Mouse (Mus musculus) R1 (cell line): Measurements from ENCODE around the gene Spata17.

Experiments
- DNase-seq: peaks from one replicate; pipeline ENCODE4 v3.0.0-alpha.2; 2018; ENCODE audit warnings: low read depth, low spot score

Spata17 gene

DNA sequence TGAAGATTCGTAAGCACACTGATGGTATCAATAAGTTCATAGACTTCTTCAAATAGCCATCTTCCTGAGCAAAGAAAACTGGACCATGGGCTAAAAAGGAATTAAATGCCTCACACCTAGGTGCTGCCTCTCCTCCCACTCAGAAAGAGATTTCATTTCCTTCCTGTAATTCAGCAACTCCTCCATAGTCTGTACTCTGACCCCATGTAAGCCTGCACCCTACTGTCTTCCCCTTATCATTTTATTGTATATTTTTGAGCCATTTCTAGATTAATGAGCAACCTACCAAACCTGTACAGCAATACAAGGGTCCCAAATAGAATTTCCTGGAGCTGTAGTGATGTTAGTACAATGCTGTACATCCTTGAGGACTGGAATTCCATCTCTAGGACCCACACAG is 211.0 kb downstream of the Spata17 start:
- no peak for DNase-seq

DNA sequence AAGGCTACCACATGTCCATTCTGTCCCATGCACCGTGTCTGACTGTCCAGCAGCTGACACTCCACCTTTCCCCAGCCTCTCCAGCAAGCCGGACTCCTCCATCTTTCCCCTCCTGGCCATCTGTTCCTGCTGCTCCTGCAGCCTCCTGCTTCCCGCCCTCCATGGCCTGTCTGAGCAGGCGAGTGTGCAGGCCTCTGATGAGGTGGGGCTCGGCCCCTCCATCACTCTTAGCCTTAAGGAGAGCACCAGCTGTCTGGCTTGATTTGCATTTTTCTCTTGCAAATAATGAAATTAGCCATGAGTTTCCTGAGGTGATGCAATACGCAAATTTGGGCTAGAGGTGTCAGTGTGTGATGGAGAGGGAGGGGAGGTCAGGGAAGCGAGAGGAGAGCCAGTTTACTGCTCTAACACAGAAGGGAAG is 211.8 kb downstream of the Spata17 start:
- DNase-seq: no peak

DNA sequence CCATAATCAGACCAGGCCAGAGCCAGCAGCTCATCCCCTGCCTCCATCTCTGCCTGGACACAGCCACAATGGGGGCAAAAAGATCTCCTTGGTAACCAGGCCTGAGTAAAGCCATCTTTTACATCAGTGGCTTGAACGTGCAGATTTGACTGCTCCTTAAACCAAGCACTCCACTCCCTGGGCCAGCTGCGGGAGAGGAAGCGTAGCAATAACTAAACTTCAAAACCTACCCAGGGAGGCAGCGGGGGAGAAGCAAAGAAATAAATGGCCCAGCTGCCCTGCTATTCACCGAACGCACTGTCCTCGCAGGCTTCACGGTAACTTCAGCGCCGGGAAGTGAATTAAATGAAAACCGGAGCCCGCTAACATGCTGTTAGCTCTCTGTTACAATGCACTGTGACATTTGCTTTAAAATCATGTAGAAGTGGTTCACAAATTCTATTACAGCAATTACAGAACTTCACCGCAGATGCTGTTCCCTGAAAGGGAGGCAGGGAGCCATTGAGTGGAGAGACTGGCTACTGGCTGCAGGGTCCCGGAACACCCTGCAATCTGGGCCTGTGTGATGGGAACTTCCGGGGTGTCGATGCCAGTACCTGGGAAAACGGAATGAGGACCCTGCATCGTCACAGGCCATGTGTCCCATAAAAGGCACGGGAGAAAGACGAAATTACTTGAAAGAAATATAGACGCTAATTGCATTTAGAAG is 217.5 kb downstream of the Spata17 start:
- DNase-seq: no peak
